Mouse (Mus musculus) limb, embryonic 11.5 days (tissue): ENCODE data around the gene Jam3. TPM values are rescaled to one million over a fixed set of nuclear protein-coding genes. Genes with fewer than 3 reads are reported as not detected.

Source experiments
- ATAC-seq: fragments of 200-750 bp; cut with Nextera tagmentation; 2 replicates; pipeline ENCODE4 v1.8.0; 2017; ENCODE audit warnings: low read depth; ENCODE audit not compliant: insufficient number of reproducible peaks, low FRiP score, low TSS enrichment
- DNase-seq: peaks from one replicate; pipeline ENCODE4 v3.0.0-alpha.2; 2015; ENCODE audit warnings: low spot score
- H3K27ac ChIP-seq: fragments of 300-500 bp; sonication (generic); replicated peaks from 2 replicates; pipeline ENCODE4 v1.5.1; 2014; ENCODE audit warnings: low read depth, mild to moderate bottlenecking, low read length
- H3K27me3 ChIP-seq: fragments of 300-500 bp; sonication (generic); 2 replicates; pipeline ENCODE4 v1.6.1; 2014; ENCODE audit warnings: mild to moderate bottlenecking, low read length, mixed read lengths; ENCODE audit not compliant: control insufficient read depth, insufficient read depth
- H3K36me3 ChIP-seq: fragments of 300-500 bp; sonication (generic); 2 replicates; pipeline ENCODE4 v1.6.1; 2014; ENCODE audit warnings: mild to moderate bottlenecking, low read length, moderate library complexity, mixed read lengths; ENCODE audit not compliant: control insufficient read depth, insufficient read depth
- H3K4me1 ChIP-seq: fragments of 300-500 bp; sonication (generic); 2 replicates; pipeline ENCODE4 v1.6.1; 2014; ENCODE audit warnings: low read length, mixed read lengths; ENCODE audit not compliant: control insufficient read depth, insufficient read depth
- H3K4me2 ChIP-seq: fragments of 300-500 bp; sonication (generic); 2 replicates; pipeline ENCODE4 v1.6.1; 2014; ENCODE audit warnings: low read depth, mild to moderate bottlenecking, moderate library complexity; ENCODE audit not compliant: severe bottlenecking
- H3K4me3 ChIP-seq: fragments of 300-500 bp; sonication (generic); 2 replicates; pipeline ENCODE4 v1.5.1; 2014; ENCODE audit warnings: low read depth, low read length
- H3K9ac ChIP-seq: fragments of 300-500 bp; sonication (generic); 2 replicates; pipeline ENCODE4 v1.6.1; 2014; ENCODE audit warnings: mild to moderate bottlenecking, low read length
- H3K9me3 ChIP-seq: fragments of 300-500 bp; sonication (generic); 2 replicates; pipeline ENCODE4 v1.6.1; 2016; ENCODE audit warnings: low read length; ENCODE audit not compliant: control insufficient read depth
- WGBS: fragments of 180-500 bp; shearing (Covaris S2); extraction: QIAGEN DNeasy Blood & Tissue Kit; methylation state at CpG from one replicate; pipeline ENCODE4 v1.1.7; 2014; 5-methylcytosine and 5-hydroxymethylcytosine counted together
- polyA plus RNA-seq: library from polyadenylated mRNA; unstranded; fragments of >200 nt; fragmentation: Nextera tagmentation; extraction: Ambion mirVana; gene quantifications from 2 replicates; pipeline ENCODE4 v1.2.1, GENCODE M21; 2014

Jam3 gene
- polyA plus RNA-seq, 1 experiment from 2014 or later: 121 TPM

DNA sequence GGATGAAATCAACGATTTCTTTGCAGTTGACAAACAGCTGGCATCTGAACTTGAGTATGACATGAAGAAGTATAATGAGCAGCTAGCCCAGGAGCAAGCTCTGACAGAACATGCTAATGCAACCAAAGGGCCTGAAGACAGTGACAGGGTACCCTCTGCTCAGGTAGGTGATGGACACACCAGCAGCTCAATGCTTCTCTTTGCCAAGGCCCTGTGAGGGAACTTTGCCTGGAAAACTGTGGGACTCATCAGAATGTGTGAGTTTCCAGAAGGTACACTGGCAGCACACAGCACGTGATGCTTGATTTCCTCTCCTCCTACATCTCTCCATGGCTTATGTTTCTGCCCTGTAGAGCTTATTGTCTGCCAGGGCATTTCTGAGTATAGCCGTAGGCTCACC is 67.8 kb downstream of the Jam3 start:
- Histone ChIP-seq H3K9ac (no peak overlapping the region), H3K36me3 (peaks cover 29% of the 10 kb centered on the region), H3K4me2 (no peak overlapping the region), H3K4me1 (no peaks in the 10 kb centered on the region), H3K27me3 (no peaks in the 10 kb centered on the region), H3K4me3 (no peak overlapping the region), H3K27ac (no peak overlapping the region), H3K9me3 (no peaks in the 10 kb centered on the region)
- no peak for DNase-seq
- WGBS: 89% methylated on average over 3 of the region's 3 CpGs
- no peak for ATAC-seq

DNA sequence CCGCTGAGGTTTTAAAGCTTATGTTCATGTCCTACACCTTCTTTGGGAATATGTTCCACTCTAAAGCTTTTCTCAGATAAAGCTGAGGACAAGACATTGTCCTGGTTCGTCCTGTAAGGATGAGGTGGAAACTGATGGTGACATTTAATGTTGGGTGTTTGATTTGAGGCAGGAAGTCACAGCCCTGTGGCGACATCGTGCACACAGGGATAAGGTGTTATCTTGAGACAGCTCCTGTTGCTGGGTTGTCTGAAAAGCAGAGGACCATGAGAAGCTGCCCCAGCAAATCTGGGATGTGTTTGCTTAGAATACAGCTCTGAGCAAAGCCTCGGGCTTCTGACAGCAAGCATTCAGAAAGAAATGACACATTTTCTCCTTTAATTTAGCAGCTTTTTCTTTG is 69.0 kb downstream of the Jam3 start:
- H3K4me1 ChIP-seq: no peaks in the 10 kb centered on the region

DNA sequence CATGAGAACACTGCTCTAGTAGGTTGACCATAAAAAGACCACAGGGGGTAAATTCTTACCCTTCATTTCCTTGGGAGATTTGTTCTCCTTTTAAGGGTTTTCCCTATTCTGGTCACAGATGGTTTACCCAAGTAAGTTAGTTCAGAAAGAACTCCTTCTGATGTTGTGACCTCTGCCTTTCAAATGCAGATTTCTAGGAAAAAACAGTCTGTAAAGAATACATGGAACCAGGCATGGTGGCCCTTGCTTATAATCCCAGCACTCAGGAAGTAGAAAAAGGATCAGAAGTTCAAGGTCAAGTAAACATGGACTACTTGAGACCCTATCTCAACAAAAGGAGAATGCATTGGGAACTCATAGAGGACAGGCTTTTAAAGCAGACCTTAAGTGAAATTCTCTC is 79.4 kb downstream of the Jam3 start:
- ATAC-seq (no peak), DNase-seq (no peak)
- Histone ChIP-seq H3K4me2 (no peak overlapping the region), H3K4me3 (no peak overlapping the region), H3K27me3 (no peaks in the 10 kb centered on the region), H3K9ac (no peak overlapping the region), H3K4me1 (no peaks in the 10 kb centered on the region), H3K36me3 (peaks cover 17% of the 10 kb centered on the region), H3K27ac (no peak overlapping the region), H3K9me3 (no peaks in the 10 kb centered on the region)

More for the DNA sequence above, 69.0 kb downstream of the Jam3 start:
- Histone ChIP-seq H3K36me3 (peaks cover 31% of the 10 kb centered on the region), H3K27ac (no peak overlapping the region), H3K4me2 (no peak overlapping the region), H3K9ac (no peak overlapping the region), H3K27me3 (no peaks in the 10 kb centered on the region), H3K9me3 (no peaks in the 10 kb centered on the region), H3K4me3 (no peak overlapping the region)
- ATAC-seq: no peak
- 93% methylated on average over 5 of the region's 5 CpGs for WGBS
- DNase-seq: no peak

DNA sequence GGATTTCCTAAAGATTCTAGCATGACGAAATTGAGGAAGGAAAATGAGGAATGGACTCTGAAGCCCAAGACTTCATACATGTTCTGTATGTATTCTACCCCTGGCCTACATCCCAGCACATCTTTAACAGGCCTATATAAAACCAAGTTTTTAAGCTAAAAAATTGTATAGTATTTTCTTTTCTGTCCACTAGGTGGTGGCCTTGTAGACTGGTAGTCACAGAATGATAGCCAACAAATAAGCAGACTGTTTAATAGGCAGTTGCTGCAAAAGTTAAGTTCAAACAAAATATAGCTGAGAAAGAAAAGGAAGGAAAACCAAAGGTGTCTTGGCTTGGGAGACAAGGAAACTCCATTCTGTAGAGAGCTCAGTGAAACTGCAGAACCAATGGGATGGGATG is 80.5 kb downstream of the Jam3 start:
- H3K9ac ChIP-seq: no peak overlapping the region
- no peak for DNase-seq
- H3K36me3 ChIP-seq: peaks cover 26% of the 10 kb centered on the region
- H3K4me2 ChIP-seq: no peak overlapping the region
- H3K4me3 ChIP-seq: no peak overlapping the region
- H3K9me3 ChIP-seq: no peaks in the 10 kb centered on the region
- H3K27me3 ChIP-seq: no peaks in the 10 kb centered on the region
- WGBS: 81% methylated on average over 1 of the region's 1 CpGs
- H3K4me1 ChIP-seq: no peaks in the 10 kb centered on the region
- ATAC-seq: no peak
- H3K27ac ChIP-seq: no peak overlapping the region

DNA sequence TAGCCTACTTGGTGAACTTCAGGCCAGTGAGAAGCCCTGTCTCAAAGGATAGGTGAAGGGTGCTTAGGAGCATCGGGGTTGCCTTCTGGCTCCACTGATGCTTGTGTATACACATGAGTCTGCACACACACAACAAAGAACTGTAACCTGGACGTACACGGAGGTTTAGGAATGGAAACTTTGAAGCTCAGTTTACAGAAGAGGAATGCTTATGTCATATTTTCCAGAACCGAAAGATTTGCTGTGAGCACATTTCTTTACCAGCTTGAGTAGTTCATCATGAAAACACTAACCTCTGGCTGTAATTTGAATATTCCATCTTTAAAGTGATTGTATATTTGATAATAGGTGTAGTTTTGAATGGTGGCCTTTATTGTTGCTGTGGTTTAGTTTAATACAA is 84.3 kb downstream of the Jam3 start:
- Histone ChIP-seq H3K4me1 (no peaks in the 10 kb centered on the region), H3K4me3 (no peak overlapping the region), H3K9me3 (no peaks in the 10 kb centered on the region), H3K27me3 (no peaks in the 10 kb centered on the region), H3K27ac (no peak overlapping the region), H3K36me3 (peaks cover 28% of the 10 kb centered on the region), H3K9ac (no peak overlapping the region), H3K4me2 (no peak overlapping the region)
- ATAC-seq: no peak
- DNase-seq: no peak
- WGBS: 92% methylated on average over 4 of the region's 4 CpGs

DNA sequence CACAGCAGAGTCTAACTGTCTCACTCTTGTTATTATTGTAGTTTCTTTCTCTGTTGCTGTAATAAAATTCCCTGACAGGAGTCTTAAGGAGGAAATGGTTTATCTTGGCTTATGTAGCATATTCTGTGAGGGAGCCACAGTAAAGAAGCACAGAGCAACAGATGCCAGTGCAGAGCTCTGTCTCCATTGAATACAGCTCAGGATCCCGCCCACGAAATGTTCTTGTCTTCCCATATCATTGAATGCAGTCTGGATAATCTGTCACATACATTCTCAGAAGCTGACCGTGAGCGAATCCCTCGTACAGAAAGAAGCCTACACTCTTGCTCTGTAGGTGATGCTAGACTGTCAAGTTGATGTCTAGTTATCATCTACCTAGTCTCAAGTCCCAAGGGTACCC is 96.9 kb downstream of the Jam3 start:
- 95% methylated on average over 5 of the region's 5 CpGs for WGBS
- Histone ChIP-seq H3K4me1 (no peaks in the 10 kb centered on the region), H3K4me2 (no peak overlapping the region), H3K36me3 (peaks cover 10% of the 10 kb centered on the region), H3K27ac (no peak overlapping the region), H3K9me3 (no peaks in the 10 kb centered on the region), H3K4me3 (no peak overlapping the region), H3K27me3 (no peaks in the 10 kb centered on the region), H3K9ac (no peak overlapping the region)
- ATAC-seq (no peak), DNase-seq (no peak)

DNA sequence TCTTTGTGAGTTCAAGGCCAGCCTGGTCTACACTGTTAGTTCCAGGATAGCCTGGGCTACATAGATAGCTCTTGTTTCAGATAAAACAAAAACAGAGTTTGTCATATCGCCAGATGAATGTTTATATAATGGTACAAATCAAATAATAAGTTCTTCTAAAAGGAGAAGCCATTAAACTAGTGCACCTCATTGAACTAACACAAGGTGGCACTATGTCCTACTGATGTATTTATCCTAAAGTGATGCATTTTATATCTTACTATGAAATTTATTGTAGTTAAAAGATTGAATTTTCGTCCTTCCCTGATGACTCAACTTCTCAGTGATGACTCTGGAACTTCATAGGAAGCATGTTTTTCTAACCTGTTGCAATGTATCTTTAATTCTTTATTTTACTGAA is 105.7 kb downstream of the Jam3 start:
- H3K4me2 ChIP-seq: no peak overlapping the region
- H3K9ac ChIP-seq: no peak overlapping the region
- DNase-seq (no peak), ATAC-seq (no peak)
- H3K4me1 ChIP-seq: no peaks in the 10 kb centered on the region
- 93% methylated on average over 2 of the region's 2 CpGs for WGBS
- no peak overlapping the region for H3K27ac ChIP-seq
- H3K9me3 ChIP-seq: no peaks in the 10 kb centered on the region
- H3K36me3 ChIP-seq: peaks cover 14% of the 10 kb centered on the region
- no peak overlapping the region for H3K4me3 ChIP-seq
- no peaks in the 10 kb centered on the region for H3K27me3 ChIP-seq

Other genes with a start within 250 kb of the Jam3 start
- not detected in 2 replicates for gene Gm1110, start 232.3 kb downstream of the Jam3 start, polyA plus RNA-seq
- gene Acad8, start 155.9 kb downstream of the Jam3 start, polyA plus RNA-seq: 39.7 and 50.2 TPM in 2 replicates
- 173 and 174 TPM in 2 replicates for gene Thyn1, start 155.7 kb downstream of the Jam3 start, polyA plus RNA-seq
- 44.7 and 48.1 TPM in 2 replicates for gene Vps26b, start 125.4 kb downstream of the Jam3 start, polyA plus RNA-seq
- gene Ncapd3, start 125.2 kb downstream of the Jam3 start, polyA plus RNA-seq: 44.3 and 46.5 TPM in 2 replicates
- 2.5 and 2.9 TPM in 2 replicates for gene Igsf9b, start 143.8 kb upstream of the Jam3 start, polyA plus RNA-seq
- 0.26 TPM in 1 of 2 replicates, not detected in the other for gene Spata19, start 241.4 kb upstream of the Jam3 start, polyA plus RNA-seq